Mouse (Mus musculus) kidney, postnatal 14 days (tissue): ENCODE measurements around the gene Cdhr4.

Experiments
- DNase-seq: peaks from one replicate; pipeline ENCODE4 v3.0.0; 2022; ENCODE audit warnings: mixed read lengths

The Cdhr4 gene

GRCm38 (mm10) chr9:107975399-107976386 is 16.6 kb upstream of the Cdhr4 start, which contains the start of gene Uba7:
Gene Uba7 (plus strand): TSS chr9:107975505.
- peak; percentile 44 for DNase-seq

DNA sequence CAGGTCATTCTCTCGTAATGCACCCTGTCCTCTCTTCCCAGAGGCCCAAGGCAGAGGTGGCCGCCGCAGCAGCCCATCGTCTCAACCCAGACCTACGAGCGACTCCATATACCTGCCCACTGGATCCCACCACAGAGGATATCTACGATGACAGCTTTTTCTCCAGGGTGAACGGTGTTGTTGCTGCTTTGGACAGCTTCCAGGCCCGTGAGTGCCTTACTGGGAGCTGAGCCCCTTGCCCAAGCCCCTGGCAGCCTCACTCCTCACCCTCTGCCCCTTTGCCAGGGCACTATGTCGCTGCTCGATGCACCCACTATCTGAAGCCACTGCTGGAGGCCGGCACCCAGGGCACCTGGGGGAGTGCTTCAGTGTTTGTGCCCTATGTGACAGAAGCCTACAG is 13.5 kb upstream of the Cdhr4 start:
- no peak for DNase-seq

- peak; percentile 73 for DNase-seq
These were observed 10.4 kb upstream of the Cdhr4 start for GRCm38 (mm10) chr9:107981684-107982605.

- DNase-seq = peak; percentile 90
These were observed 9.5 kb upstream of the Cdhr4 start, which contains the start of gene Gm20661 for GRCm38 (mm10) chr9:107982681-107983346. Gene Gm20661 (plus strand): TSS chr9:107983058.

- DNase-seq = peak; percentile 93
These were observed 8.8 kb upstream of the Cdhr4 start for GRCm38 (mm10) chr9:107983421-107983890.

GRCm38 (mm10) chr9:107984052-107984753 is 8.1 kb upstream of the Cdhr4 start:
- peak; percentile 33 for DNase-seq

DNA sequence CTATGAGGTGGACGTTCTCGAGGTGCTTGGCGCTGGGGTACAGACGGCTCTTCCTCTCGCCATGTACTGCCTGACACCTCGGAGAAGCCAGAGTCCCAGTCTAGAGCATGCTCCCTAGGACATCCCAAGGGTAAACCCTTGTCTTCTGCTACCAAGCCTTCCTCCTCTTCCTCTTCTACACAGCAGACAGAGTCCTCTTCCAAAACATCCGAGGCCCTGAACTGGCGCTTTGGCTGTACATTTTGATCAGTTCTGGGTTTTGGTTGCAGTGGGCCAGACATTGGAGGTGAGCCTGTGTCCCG is 7.6 kb upstream of the Cdhr4 start:
- DNase-seq = peak; percentile 17

- peak; percentile 94 for DNase-seq
These were observed 6.9 kb upstream of the Cdhr4 start, which contains the start of gene Inka1 for GRCm38 (mm10) chr9:107985131-107986119. Gene Inka1 (minus strand): TSS chr9:107985879.

DNA sequence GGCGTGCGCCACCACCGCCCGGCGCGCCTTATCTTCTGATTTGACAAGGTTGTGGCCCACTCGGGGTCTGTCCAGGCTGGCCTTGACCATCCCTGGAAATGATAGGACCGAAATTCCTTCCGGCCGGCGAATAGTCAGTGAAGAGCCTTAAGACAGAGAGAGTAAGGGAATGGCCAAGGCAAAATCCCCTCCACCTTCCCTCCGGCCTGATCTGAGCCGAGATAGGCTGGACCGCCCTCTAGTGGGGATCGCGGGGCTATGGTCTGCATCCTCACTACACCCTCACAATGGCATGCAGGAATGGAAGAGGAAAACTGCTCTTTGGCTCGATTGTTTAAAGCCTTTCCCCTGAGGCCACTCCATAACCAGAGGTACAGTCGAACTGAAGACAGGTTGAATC is 5.9 kb upstream of the Cdhr4 start:
- DNase-seq = peak; percentile 87

DNA sequence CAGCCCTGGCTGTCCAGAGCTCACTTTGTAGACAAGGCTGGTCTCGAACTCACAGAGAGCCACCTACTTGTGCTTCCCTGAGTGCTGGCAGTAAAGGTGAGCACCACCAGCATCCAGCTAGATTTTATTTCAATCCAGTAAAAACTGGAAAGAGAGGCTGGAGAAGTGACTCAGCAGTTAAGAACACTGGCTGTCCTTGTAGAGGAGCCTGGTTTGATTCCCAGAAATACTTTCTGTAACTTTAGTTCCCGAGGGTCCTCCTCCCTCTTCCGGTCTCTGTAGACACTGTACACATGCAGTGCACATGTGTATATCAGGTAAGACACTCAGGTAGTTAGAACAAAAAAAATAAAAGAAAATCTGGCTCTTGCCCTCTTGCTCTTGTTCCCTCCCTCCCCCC is 4.3 kb upstream of the Cdhr4 start:
- no peak for DNase-seq

- DNase-seq = no peak
These were observed 716 bp downstream of the Cdhr4 start for GRCm38 (mm10) chr9:107993013-107993412.

DNA sequence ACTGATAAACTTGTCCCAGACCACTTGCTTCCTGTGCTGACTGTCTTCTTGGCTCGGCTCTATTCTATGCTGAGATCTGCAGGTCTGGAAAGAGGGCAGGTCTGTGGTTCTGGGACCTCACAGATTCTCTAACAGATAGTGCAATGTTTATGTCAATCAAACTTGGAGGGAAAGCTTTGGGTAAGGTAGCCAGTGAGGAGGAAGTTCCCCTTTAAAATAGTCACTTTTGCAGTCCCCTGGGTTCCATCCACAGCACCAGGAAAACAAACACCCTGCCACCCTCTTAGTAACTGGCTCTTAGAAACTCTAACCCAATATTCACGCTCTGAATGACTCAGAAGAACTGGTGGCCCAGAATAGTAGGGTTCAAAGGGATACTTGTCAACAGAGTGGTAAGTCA is 2.2 kb downstream of the Cdhr4 start:
- DNase-seq = no peak

- no peak for DNase-seq
These were observed 3.2 kb downstream of the Cdhr4 start for GRCm38 (mm10) chr9:107995513-107995912.

DNA sequence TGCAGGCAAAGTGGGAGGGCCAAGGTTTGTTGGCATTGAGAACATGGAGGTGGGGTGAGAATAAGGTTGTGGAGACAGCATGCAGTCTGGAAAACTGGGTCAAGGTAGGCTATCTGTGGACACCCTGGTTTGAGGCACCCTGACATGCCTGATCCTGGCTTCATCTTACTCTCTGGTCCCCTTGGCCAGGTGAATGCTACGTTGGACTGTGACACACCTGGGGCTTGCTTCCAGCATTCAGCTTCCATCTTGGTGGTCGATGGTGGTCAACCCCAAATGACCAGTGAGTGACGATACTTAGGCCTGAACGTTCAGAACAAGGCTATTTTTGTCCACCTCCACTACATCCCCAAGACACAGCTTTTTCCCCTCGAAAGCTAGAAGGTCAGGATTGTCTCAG is 3.8 kb downstream of the Cdhr4 start, which contains the start of gene Gm20662:
TSS of gene Gm20662 (plus strand) at position 301 of the 400 bp plus-strand sequence.
- no peak for DNase-seq

DNA sequence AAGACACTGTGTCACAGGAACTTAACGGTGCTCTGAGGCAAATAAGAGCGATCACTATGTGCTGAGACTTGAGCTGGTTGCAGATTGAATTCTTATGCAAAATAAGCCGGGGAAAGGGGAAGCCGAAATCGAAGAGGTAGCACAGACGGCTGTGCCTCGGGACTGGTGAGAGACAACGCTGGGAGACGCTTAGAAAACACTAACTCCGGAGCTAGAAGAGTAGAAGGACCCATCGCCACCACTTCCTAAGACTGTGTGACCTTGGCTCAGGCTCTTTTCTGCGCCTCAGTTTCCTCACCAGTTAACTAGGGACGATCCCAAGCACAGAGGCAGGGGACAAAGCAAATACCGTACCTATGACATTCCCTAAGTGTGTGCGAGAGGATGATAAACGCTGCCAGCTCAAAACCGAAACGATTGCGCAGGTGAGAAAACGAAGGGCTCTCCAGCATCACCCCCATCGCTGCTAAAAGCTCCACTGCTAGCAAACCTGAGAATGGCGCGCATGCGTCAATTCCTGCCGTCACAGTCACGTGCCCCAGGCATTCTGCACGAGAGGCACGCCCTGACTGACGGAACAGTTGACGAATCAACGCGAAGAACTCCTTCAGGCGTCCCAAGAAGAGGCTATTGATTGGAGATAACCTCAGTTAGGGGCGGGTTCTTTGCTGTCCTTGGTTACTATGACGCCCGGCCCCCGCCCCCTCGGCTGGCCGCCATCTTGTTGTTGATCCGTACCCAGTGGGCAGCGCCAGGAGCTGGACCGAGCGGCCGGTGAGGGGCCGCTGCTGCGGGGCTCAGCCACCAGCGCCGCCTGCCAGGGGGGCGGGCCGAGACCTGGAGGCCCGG is 9.8 kb downstream of the Cdhr4 start, which contains the start of gene Ip6k1:
TSS of gene Ip6k1 (plus strand) at position 580 of the 849 bp plus-strand sequence.
- peak; percentile 100 for DNase-seq

- no peak for DNase-seq
These were observed 10.7 kb downstream of the Cdhr4 start for GRCm38 (mm10) chr9:108002778-108003530.

DNA sequence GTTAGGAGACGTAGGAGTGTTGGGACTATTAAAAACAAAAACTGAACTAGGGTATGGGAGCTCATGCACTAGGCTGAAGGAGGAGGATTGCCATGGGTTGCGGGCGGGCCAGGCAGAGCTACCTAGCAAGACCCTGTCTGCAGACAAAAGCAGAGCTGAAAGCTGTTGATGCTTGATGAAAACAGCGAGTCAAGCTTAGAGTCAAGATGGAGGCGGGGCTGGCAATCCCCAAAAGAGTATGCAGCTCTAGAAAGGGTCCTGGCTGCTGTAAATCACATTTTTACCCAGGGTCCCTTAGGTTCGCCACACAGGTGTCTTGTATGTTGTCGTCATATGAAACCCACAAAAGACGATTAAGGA is 11.2 kb downstream of the Cdhr4 start:
- DNase-seq = peak; percentile 14

DNA sequence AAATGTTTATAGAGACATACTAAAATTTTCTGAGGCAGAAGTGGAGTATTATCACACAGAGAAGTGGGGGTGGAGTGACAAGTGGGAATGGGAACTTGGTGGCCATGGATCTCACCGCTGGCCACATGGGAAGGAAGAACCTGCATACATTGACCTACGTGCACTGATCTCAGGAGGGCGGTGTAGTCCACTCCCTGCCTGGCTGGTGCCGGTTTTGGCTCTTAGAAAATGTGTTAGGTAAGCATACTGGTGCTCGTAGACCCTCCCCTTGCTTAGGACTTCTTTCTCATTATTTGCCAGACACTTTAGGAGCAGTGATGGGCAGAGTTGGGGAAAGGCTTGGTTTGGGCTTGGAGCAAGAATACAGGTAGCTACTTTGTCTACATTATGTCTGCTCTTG is 15.7 kb downstream of the Cdhr4 start:
- peak; percentile 9 for DNase-seq

DNA sequence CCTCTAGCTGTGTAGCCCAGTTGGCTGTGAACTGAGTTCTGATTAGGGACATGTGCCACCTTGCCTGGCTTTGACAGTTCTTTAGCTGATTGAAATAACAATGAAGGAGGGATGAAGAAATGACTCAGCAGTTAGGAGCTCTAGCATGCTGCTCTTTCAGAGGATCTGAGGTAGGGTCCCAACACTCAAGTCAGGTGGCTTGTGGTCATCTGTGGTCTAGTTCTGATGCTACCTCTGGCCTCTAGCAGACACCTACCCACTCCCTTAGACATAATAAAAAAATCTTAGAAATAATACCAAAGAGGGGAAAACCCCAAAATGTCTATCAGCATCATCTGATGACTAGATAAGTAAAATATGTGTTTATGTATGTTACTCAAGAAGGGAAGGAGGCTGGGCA is 18.1 kb downstream of the Cdhr4 start:
- DNase-seq = no peak
